Mouse (Mus musculus) CH12.LX (cell line): ENCODE data around the gene Rptor.

Source experiments
- CTCF ChIP-seq, 2 experiments: IDR thresholded peaks in 1 of 2; conservative IDR thresholded peaks in 1 of 2; 2 replicates each; pipeline ENCODE4 v1.5.1; 2011 to 2012; ENCODE audit warnings: low read depth in 2 of 2, low read length in 2 of 2, improper control_type of control experiment in 1 of 2, inconsistent platforms in 1 of 2, mild to moderate bottlenecking in 1 of 2, moderate library complexity in 1 of 2
- E2F4 ChIP-seq: IDR thresholded peaks from 2 replicates; pipeline ENCODE4 v1.6.1; 2011; ENCODE audit warnings: low read depth, low read length, improper control_type of control experiment; ENCODE audit not compliant: insufficient replicate concordance
- HCFC1 ChIP-seq: IDR thresholded peaks from 2 replicates; pipeline ENCODE4 v1.6.1; 2012; ENCODE audit warnings: low read depth, mild to moderate bottlenecking, inconsistent platforms, low read length, improper control_type of control experiment
- MAZ ChIP-seq: IDR thresholded peaks from 2 replicates; pipeline ENCODE4 v1.6.1; 2012; ENCODE audit warnings: low read depth, mild to moderate bottlenecking, inconsistent platforms, low read length, improper control_type of control experiment, moderate library complexity
- NELFE ChIP-seq: IDR thresholded peaks from 2 replicates; pipeline ENCODE4 v1.6.1; 2011; ENCODE audit warnings: low read depth, low read length, improper control_type of control experiment
- SMC3 ChIP-seq: IDR thresholded peaks from 2 replicates; pipeline ENCODE4 v1.6.1; 2011; ENCODE audit warnings: low read depth, low read length, improper control_type of control experiment
- ZC3H11A ChIP-seq: IDR thresholded peaks from 2 replicates; pipeline ENCODE4 v1.6.1; 2012; ENCODE audit warnings: low read depth, mild to moderate bottlenecking, inconsistent platforms, low read length, improper control_type of control experiment

GRCm38 (mm10) chr11:119871141-119871540 lies 268.4 kb downstream of the Rptor start:
- TF ChIP-seq HCFC1, result no peak
- no peak for TF ChIP-seq SMC3
- TF ChIP-seq E2F4, result no peak
- no peak for TF ChIP-seq CTCF (conservative IDR thresholded peaks at IDR 0.05 in 1 of 2, IDR thresholded peaks at IDR 0.05 in 1 of 2; ENCODE audit: low read depth in 2 of 2, low read length in 2 of 2)
- no peak for TF ChIP-seq ZC3H11A
- no peak for TF ChIP-seq NELFE
- no peak for TF ChIP-seq MAZ
